Mouse (Mus musculus) lung, postnatal 25 days (tissue): ENCODE data around the gene Fer.
A peak's percentile ranks its signal among the peaks of the same experiment; 100 is the strongest.
"Not testable (repeated sequence)": the region's sequence is repeated elsewhere in the genome, so short reads cannot be mapped to it uniquely, and the experiment has no call there.

Experiments used
- DNase-seq: peaks from one replicate; pipeline ENCODE4 v3.0.0; 2022; ENCODE audit warnings: low spot score

Fer gene

GRCm38 (mm10) chr17:63863012-63863630 lies at the start of gene Fer:
Gene Fer (plus strand): TSS chr17:63863062.
- no peak for DNase-seq

GRCm38 (mm10) chr17:63813552-63813951 lies 49.3 kb upstream of the Fer start:
- DNase-seq = no peak

GRCm38 (mm10) chr17:63818444-63819027 lies 44.3 kb upstream of the Fer start:
- no peak for DNase-seq

GRCm38 (mm10) chr17:63824141-63824540 lies 38.7 kb upstream of the Fer start:
- DNase-seq = no peak

GRCm38 (mm10) chr17:63826196-63826595 lies 36.7 kb upstream of the Fer start:
- DNase-seq = no peak

GRCm38 (mm10) chr17:63826767-63827166 lies 36.1 kb upstream of the Fer start:
- DNase-seq = no peak

- no peak for DNase-seq
These were observed 34.1 kb upstream of the Fer start for GRCm38 (mm10) chr17:63828561-63829332.

- no peak for DNase-seq
These were observed 31.3 kb upstream of the Fer start for GRCm38 (mm10) chr17:63831550-63831949.

- no peak for DNase-seq
These were observed 26.6 kb upstream of the Fer start for GRCm38 (mm10) chr17:63836223-63836622.

GRCm38 (mm10) chr17:63836641-63837040 lies 26.2 kb upstream of the Fer start:
- no peak for DNase-seq

- no peak for DNase-seq
These were observed 24.7 kb upstream of the Fer start for GRCm38 (mm10) chr17:63838144-63838543.

GRCm38 (mm10) chr17:63839636-63840269 lies 23.1 kb upstream of the Fer start:
- no peak for DNase-seq

- DNase-seq = no peak
These were observed 20.6 kb upstream of the Fer start for GRCm38 (mm10) chr17:63842226-63842625.

GRCm38 (mm10) chr17:63844936-63845335 lies 17.9 kb upstream of the Fer start:
- no peak for DNase-seq

- not testable (repeated sequence) for DNase-seq
These were observed 17.1 kb upstream of the Fer start for GRCm38 (mm10) chr17:63845766-63846165.

- DNase-seq = no peak
These were observed 13.7 kb upstream of the Fer start for GRCm38 (mm10) chr17:63849151-63849550.

GRCm38 (mm10) chr17:63849566-63849965 lies 13.3 kb upstream of the Fer start:
- DNase-seq = peak; percentile 87

GRCm38 (mm10) chr17:63850016-63850415 lies 12.8 kb upstream of the Fer start:
- DNase-seq = no peak

GRCm38 (mm10) chr17:63857023-63857544 lies 5.8 kb upstream of the Fer start:
- DNase-seq = no peak

- no peak for DNase-seq
These were observed 1.9 kb upstream of the Fer start for GRCm38 (mm10) chr17:63860988-63861387.

- DNase-seq = no peak
These were observed 463 bp upstream of the Fer start for GRCm38 (mm10) chr17:63862399-63862798.

GRCm38 (mm10) chr17:63863647-63864149 lies 836 bp downstream of the Fer start, which contains the start of gene A930002H24Rik:
Gene A930002H24Rik (minus strand): TSS chr17:63863791.
- peak; percentile 99 for DNase-seq
